Mouse (Mus musculus) G1E (cell line): ENCODE measurements around the gene Fndc3b. TPM values are rescaled to one million over a fixed set of nuclear protein-coding genes. Genes with fewer than 3 reads are reported as not detected.

ENCODE experiments used
- ATAC-seq: 2 replicates; pipeline ENCODE4 v1.8.0; 2016; ENCODE audit warnings: mild to moderate bottlenecking; ENCODE audit not compliant: insufficient number of reproducible peaks, poor library complexity, low FRiP score, severe bottlenecking; ENCODE audit errors: extremely low read depth
- DNase-seq: peaks from one replicate; pipeline ENCODE4 v3.0.0; 2012; ENCODE audit warnings: low spot score
- H3K27me3 ChIP-seq: 2 replicates; pipeline ENCODE4 v1.6.1; 2012; ENCODE audit warnings: mild to moderate bottlenecking, low read length, inconsistent platforms; ENCODE audit not compliant: insufficient read depth
- H3K36me3 ChIP-seq: replicated peaks from 2 replicates; pipeline ENCODE3; 2012; ENCODE audit warnings: mild to moderate bottlenecking, inconsistent platforms
- H3K4me1 ChIP-seq: 2 replicates; pipeline ENCODE4 v1.6.1; 2012; ENCODE audit warnings: low read depth, low read length, inconsistent platforms, mixed read lengths; ENCODE audit not compliant: insufficient read depth
- H3K4me3 ChIP-seq: 2 replicates; pipeline ENCODE4 v1.5.1; 2012; ENCODE audit warnings: low read depth, mild to moderate bottlenecking, inconsistent platforms, low read length, moderate library complexity, mixed read lengths
- H3K9me3 ChIP-seq: replicated peaks from 2 replicates; pipeline ENCODE4 v1.6.1; 2012; ENCODE audit warnings: inconsistent platforms
- CTCF ChIP-seq: IDR thresholded peaks from 2 replicates; pipeline ENCODE4 v1.5.1; 2012; ENCODE audit warnings: low read depth, low read length, inconsistent platforms, mixed read lengths
- GATA1 ChIP-seq: IDR thresholded peaks from 2 replicates; pipeline ENCODE4 v1.6.1; 2012; ENCODE audit warnings: borderline replicate concordance, low read length, inconsistent platforms, mixed read lengths
- GATA2 ChIP-seq: IDR thresholded peaks from 2 replicates; pipeline ENCODE4 v1.6.1; 2012; ENCODE audit warnings: low read depth, low read length, inconsistent platforms, borderline replicate concordance
- POLR2AphosphoS5 ChIP-seq: IDR thresholded peaks from 2 replicates; pipeline ENCODE4 v1.6.1; 2012; ENCODE audit warnings: low read depth, low read length, inconsistent platforms; ENCODE audit not compliant: insufficient replicate concordance
- TAL1 ChIP-seq: conservative IDR thresholded peaks from 2 replicates; pipeline ENCODE4 v1.6.1; 2012; ENCODE audit warnings: low read depth, low read length, inconsistent platforms, mixed read lengths
- polyA plus RNA-seq: library from polyadenylated mRNA; stranded (reverse); fragments of >175 nt; gene quantifications from 2 replicates; pipeline ENCODE4 v1.2.3, GENCODE M21; 2012
- total RNA-seq, 2 experiments: library from RNA; stranded (forward) in 1 of 2; stranded (reverse) in 1 of 2; fragments of 200-1000 nt in 1 of 2; fragments of >200 nt in 1 of 2; fragmentation: Nextera tagmentation in 1 of 2; gene quantifications; 2 replicates each; pipeline ENCODE4 v1.2.3; 2014 to 2017

Fndc3b gene
- total and polyA plus RNA-seq, 3 experiments: 0.16 TPM; not detected in 2

DNA sequence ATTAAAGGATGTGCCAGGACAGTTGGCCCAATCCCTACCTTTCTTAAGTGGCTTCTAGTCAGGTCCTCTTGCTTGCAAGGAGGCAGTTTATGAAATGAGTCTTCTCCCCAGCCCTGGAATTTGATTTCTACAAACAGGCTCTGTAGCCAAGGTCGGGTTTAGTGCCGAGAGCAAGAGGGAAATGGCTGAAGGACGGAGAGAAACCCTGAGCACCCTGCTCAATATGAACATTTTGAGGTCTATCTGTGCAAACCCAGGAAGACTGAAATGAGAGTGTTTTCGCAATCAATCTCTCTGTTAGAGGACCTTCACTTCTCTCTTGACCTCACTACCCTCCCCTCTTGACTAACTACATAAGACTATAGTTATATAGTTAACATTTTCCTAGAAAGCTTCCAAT lies 105.5 kb downstream of the Fndc3b start:
- Histone ChIP-seq H3K4me3 (no peak overlapping the region), H3K36me3 (no peaks in the 10 kb centered on the region), H3K4me1 (no peaks in the 10 kb centered on the region), H3K27me3 (peaks cover 2% of the 10 kb centered on the region; the same call in 1 of the 2 replicates), H3K9me3 (no peaks in the 10 kb centered on the region)
- ATAC-seq (no peak), DNase-seq (no peak)
- TF ChIP-seq CTCF (no peak), POLR2AphosphoS5 (no peak), TAL1 (no peak), GATA2 (no peak), GATA1 (no peak)

GRCm38 (mm10) chr3:27605081-27605480 lies 106.0 kb downstream of the Fndc3b start:
- DNase-seq: no peak
- no peaks in the 10 kb centered on the region for H3K4me1 ChIP-seq
- H3K36me3 ChIP-seq: no peaks in the 10 kb centered on the region
- ATAC-seq: no peak
- no peaks in the 10 kb centered on the region for H3K9me3 ChIP-seq
- TF ChIP-seq GATA2: no peak
- no peak for TF ChIP-seq GATA1
- TF ChIP-seq TAL1: no peak
- TF ChIP-seq POLR2AphosphoS5: no peak
- no peak for TF ChIP-seq CTCF
- no peak overlapping the region for H3K4me3 ChIP-seq
- H3K27me3 ChIP-seq: peaks cover 2% of the 10 kb centered on the region; the same call in 1 of the 2 replicates

GRCm38 (mm10) chr3:27604629-27605028 lies 106.5 kb downstream of the Fndc3b start:
- ATAC-seq (no peak), DNase-seq (no peak)
- Histone ChIP-seq H3K4me1 (no peaks in the 10 kb centered on the region), H3K27me3 (peaks cover 2% of the 10 kb centered on the region; the same call in 1 of the 2 replicates), H3K36me3 (no peaks in the 10 kb centered on the region), H3K9me3 (no peaks in the 10 kb centered on the region), H3K4me3 (no peak overlapping the region)
- TF ChIP-seq POLR2AphosphoS5 (no peak), GATA1 (no peak), CTCF (no peak), GATA2 (no peak), TAL1 (no peak)

DNA sequence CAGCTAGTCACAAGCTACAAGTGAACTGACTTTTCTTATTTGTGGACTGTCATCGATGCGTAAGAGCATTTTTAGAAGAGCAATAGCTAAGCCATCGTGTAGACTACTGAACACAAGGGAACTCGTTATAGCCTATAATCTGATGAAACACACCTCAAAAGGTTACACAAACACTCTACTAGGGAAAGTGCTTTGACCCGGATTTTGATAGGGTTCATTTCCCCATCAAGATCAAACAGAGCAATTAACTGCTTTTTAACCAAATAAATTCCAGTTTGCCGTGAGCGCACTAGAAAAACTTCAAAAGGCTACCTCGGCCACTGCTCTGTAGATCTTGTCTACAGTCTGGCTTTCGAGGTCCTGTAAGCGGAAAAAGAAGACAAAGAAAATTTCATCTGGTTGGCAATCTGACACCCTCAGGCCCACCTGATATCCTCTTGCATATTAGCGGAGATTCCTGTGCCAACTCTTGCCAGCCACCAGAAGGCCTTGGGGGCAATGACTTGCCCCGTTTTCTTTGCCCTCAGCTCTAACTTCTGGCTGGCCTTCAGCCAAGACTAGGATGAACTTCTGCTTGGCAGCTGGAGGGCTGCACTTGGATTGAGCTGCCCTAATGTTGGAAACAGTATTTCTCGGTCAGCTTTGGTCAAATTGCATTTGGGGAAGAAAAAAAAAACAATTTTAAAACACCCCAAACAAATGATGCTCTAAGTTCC lies 107.0 kb downstream of the Fndc3b start:
- Histone ChIP-seq H3K9me3 (no peaks in the 10 kb centered on the region), H3K4me3 (no peak overlapping the region), H3K36me3 (no peaks in the 10 kb centered on the region), H3K4me1 (no peaks in the 10 kb centered on the region), H3K27me3 (peaks cover 2% of the 10 kb centered on the region; the same call in 1 of the 2 replicates)
- no peak for TF ChIP-seq TAL1
- TF ChIP-seq CTCF: no peak
- TF ChIP-seq GATA1: no peak
- no peak for TF ChIP-seq POLR2AphosphoS5
- no peak for TF ChIP-seq GATA2
- DNase-seq (no peak), ATAC-seq (no peak)

DNA sequence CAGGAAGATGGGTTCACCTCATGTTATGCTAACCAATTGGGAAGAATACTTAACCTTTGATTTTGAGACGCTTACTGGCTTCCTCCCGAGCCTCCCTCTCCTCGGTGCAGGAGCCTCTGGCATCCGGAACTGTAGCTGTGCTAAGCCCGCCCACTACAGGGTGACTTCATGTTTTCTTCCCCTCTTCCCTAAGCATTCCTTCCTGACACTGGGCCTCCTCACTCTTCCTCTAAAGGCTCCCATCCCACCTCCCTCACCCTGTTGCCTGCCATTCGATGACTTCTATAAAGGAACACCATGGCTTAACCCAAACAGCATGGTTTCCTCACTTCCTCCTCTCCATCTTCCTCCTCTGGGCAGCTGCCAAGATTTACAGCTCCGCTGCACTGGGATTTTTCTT lies 110.5 kb downstream of the Fndc3b start:
- no peak for ATAC-seq
- Histone ChIP-seq H3K4me3 (no peak overlapping the region), H3K9me3 (no peaks in the 10 kb centered on the region), H3K36me3 (no peaks in the 10 kb centered on the region), H3K27me3 (no peaks in the 10 kb centered on the region), H3K4me1 (no peaks in the 10 kb centered on the region)
- TF ChIP-seq CTCF (no peak), TAL1 (no peak), GATA2 (no peak)
- DNase-seq: no peak

GRCm38 (mm10) chr3:27600197-27600596 lies 110.9 kb downstream of the Fndc3b start:
- H3K4me1 ChIP-seq: no peaks in the 10 kb centered on the region
- H3K9me3 ChIP-seq: no peaks in the 10 kb centered on the region
- no peaks in the 10 kb centered on the region for H3K36me3 ChIP-seq
- no peak overlapping the region for H3K4me3 ChIP-seq
- ATAC-seq (no peak), DNase-seq (no peak)
- no peaks in the 10 kb centered on the region for H3K27me3 ChIP-seq
- TF ChIP-seq POLR2AphosphoS5: no peak
- no peak for TF ChIP-seq TAL1
- TF ChIP-seq CTCF: no peak
- TF ChIP-seq GATA1: no peak
- TF ChIP-seq GATA2: no peak
